Mouse (Mus musculus) lung, embryonic 16.5 days (tissue): Measurements from ENCODE around the gene Atp8b2. TPM values are rescaled to one million over a fixed set of nuclear protein-coding genes. Genes with fewer than 3 reads are reported as not detected.

Source experiments
- ATAC-seq: fragments of 200-750 bp; cut with Nextera tagmentation; 2 replicates; pipeline ENCODE4 v1.8.0; 2017; ENCODE audit warnings: low read depth, mild to moderate bottlenecking, moderate library complexity
- H3K27ac ChIP-seq: fragments of 300-500 bp; sonication (generic); 2 replicates; pipeline ENCODE4 v1.5.1; 2014; ENCODE audit warnings: mild to moderate bottlenecking, control low read depth, low read length
- H3K27me3 ChIP-seq: fragments of 300-500 bp; sonication (generic); 2 replicates; pipeline ENCODE4 v1.6.1; 2014; ENCODE audit warnings: low read depth, low read length, mixed read lengths; ENCODE audit not compliant: control insufficient read depth, insufficient read depth
- H3K36me3 ChIP-seq: fragments of 300-500 bp; sonication (generic); 2 replicates; pipeline ENCODE4 v1.6.1; 2014; ENCODE audit warnings: low read length; ENCODE audit not compliant: control insufficient read depth, insufficient read depth
- H3K4me1 ChIP-seq: fragments of 300-500 bp; sonication (generic); replicated peaks from 2 replicates; pipeline ENCODE4 v1.6.1; 2014; ENCODE audit warnings: low read length, mixed read lengths; ENCODE audit not compliant: control insufficient read depth, insufficient read depth
- H3K4me2 ChIP-seq: fragments of 300-500 bp; sonication (generic); 2 replicates; pipeline ENCODE4 v1.6.1; 2014; ENCODE audit warnings: low read depth, low read length, control low read depth
- H3K4me3 ChIP-seq: fragments of 300-500 bp; sonication (generic); 2 replicates; pipeline ENCODE4 v1.5.1; 2014; ENCODE audit warnings: mild to moderate bottlenecking, low read length, control low read depth
- H3K9ac ChIP-seq: fragments of 300-500 bp; sonication (generic); 2 replicates; pipeline ENCODE4 v1.6.1; 2014; ENCODE audit warnings: low read length, control low read depth
- H3K9me3 ChIP-seq: fragments of 300-500 bp; sonication (generic); 2 replicates; pipeline ENCODE4 v1.6.1; 2016; ENCODE audit warnings: low read length; ENCODE audit not compliant: control insufficient read depth
- WGBS: fragments of 180-500 bp; shearing (Covaris S2); extraction: QIAGEN DNeasy Blood & Tissue Kit; methylation state at CpG from one replicate; pipeline ENCODE4 v1.1.7; 2014; 5-methylcytosine and 5-hydroxymethylcytosine counted together
- polyA plus RNA-seq: library from polyadenylated mRNA; unstranded; fragments of >200 nt; fragmentation: Nextera tagmentation; extraction: Ambion mirVana; gene quantifications from 2 replicates; pipeline ENCODE4 v1.2.1, GENCODE M21; 2015

Gene Atp8b2
- polyA plus RNA-seq, 1 experiment from 2014 or later, result 14.8 TPM

DNA sequence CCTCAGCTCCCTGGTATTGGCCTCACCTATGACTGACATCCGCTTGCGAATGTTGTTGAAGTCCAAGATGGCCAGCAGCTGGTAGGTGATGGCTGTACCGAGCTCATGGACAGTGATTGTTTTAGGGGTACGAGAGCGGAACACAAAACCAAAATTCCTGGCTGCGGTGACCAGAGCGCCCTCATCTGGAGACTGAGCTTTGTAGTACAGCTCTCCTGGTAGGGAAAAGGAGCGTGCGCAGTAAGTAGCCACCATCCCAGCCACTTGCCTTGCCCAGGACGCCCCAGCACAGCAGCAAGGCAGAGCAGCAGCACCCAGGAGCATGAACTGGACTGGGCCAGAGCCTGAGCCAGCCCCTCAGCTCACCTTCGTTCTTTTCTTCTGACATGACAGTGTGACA, 15.3 kb downstream of the Atp8b2 start:
- Histone ChIP-seq H3K27me3 (no peaks in the 10 kb centered on the region), H3K9me3 (no peaks in the 10 kb centered on the region), H3K4me1 (no peaks in the 10 kb centered on the region), H3K9ac (no peak overlapping the region), H3K4me3 (no peak overlapping the region), H3K27ac (no peak overlapping the region), H3K36me3 (peaks cover 81% of the 10 kb centered on the region), H3K4me2 (no peak overlapping the region)
- no peak for ATAC-seq
- WGBS, result 85% methylated on average over 11 of the region's 11 CpGs

DNA sequence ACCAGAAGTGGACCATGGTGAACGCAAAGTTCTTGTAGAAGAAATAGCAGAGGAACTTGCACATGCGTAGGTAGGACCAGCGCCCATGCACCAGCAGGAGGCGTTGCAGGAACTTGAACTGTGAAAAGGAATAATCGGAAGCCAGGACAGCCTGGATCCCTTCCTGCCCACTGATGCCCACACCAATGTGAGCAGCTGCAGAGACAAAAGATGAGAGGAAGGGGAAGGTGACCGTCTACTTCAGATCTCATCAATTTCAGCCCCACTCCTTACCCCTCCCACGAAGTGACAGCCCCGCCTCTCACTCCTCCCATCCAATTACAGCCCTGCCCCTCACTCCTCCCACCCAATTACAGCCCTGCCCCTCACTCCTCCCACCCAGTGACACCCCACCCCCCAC, 18.3 kb downstream of the Atp8b2 start:
- no peaks in the 10 kb centered on the region for H3K27me3 ChIP-seq
- no peaks in the 10 kb centered on the region for H3K9me3 ChIP-seq
- H3K4me3 ChIP-seq, result no peak overlapping the region
- no peak overlapping the region for H3K4me2 ChIP-seq
- no peak overlapping the region for H3K27ac ChIP-seq
- peaks cover 82% of the 10 kb centered on the region for H3K36me3 ChIP-seq
- no peaks in the 10 kb centered on the region for H3K4me1 ChIP-seq
- ATAC-seq, result no peak
- WGBS, result 75% methylated on average over 8 of the region's 8 CpGs
- no peak overlapping the region for H3K9ac ChIP-seq

DNA sequence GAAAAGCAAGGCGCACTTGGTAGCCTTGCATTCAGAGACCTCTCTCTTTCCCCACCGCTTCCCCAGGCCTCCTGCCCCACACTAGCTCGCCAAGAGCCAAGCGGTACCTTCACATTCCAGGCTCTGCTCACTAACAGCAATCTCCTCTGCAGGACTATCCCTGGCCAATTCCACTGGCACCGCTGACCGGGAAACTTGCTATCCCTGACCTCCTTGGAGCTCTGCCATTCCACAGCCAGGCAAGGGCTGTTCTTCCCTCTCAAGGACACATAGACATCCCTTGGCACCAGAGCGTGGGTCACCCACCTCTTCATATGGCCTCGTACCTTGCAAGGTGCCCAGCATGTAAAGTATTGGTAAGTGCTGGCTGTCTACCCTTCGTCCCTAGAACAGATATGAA, 20.4 kb downstream of the Atp8b2 start:
- Histone ChIP-seq H3K4me3 (no peak overlapping the region), H3K9me3 (no peaks in the 10 kb centered on the region), H3K9ac (no peak overlapping the region), H3K36me3 (peaks cover 69% of the 10 kb centered on the region), H3K4me1 (no peaks in the 10 kb centered on the region), H3K27ac (no peak overlapping the region), H3K4me2 (no peak overlapping the region), H3K27me3 (no peaks in the 10 kb centered on the region)
- no peak for ATAC-seq
- WGBS, result 82% methylated on average over 9 of the region's 9 CpGs

DNA sequence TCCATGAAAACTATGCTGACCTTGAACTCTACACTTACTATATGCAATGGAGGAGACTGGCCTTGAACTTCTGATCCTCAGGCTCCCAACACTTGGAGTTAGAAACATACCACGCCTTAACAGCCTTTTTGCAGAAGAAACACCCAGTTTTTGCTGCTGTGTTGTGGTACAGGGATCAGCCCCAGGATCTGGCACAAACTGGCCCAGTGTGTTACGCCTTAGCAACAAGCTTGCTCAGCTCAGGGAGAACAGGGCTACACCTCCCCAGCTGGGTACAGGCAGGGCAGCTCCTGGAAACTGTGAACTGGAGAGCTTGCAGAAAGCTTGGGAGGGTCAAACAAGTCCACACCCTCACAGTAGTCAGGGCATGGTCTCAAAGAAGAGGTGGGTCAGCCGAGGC, 26.8 kb downstream of the Atp8b2 start:
- no peak overlapping the region for H3K9ac ChIP-seq
- ATAC-seq, result no peak
- H3K4me1 ChIP-seq, result no peaks in the 10 kb centered on the region
- no peaks in the 10 kb centered on the region for H3K9me3 ChIP-seq
- no peak overlapping the region for H3K4me3 ChIP-seq
- no peak overlapping the region for H3K27ac ChIP-seq
- no peaks in the 10 kb centered on the region for H3K27me3 ChIP-seq
- H3K36me3 ChIP-seq, result peaks cover 22% of the 10 kb centered on the region
- 86% methylated on average over 3 of the region's 3 CpGs for WGBS
- no peak overlapping the region for H3K4me2 ChIP-seq

DNA sequence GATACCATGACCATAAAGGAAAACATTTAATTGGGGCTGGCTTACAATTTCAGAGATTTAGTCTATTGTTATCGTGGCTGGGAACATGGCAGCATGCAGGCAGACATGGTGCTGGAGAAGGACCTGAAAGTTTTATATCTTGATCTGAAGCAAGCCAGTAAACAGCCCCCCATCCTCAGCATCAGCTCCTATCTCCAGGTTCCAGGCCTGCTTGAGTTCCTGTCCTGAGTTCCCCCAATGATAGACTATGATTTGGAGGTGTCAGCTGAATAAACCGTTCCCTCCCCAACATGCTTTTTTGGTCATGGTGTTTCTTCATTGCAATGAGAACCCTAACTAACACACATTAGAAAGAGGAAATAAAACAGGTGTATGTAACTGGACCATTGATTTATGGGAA, 30.4 kb downstream of the Atp8b2 start:
- Histone ChIP-seq H3K4me1 (no peaks in the 10 kb centered on the region), H3K9ac (no peak overlapping the region), H3K4me3 (no peak overlapping the region), H3K4me2 (no peak overlapping the region), H3K9me3 (no peaks in the 10 kb centered on the region), H3K27me3 (no peaks in the 10 kb centered on the region), H3K27ac (no peak overlapping the region), H3K36me3 (peaks cover 4% of the 10 kb centered on the region; the same call in 1 of the 2 replicates)
- no peak for ATAC-seq
- WGBS, result 82% methylated on average over 2 of the region's 2 CpGs

DNA sequence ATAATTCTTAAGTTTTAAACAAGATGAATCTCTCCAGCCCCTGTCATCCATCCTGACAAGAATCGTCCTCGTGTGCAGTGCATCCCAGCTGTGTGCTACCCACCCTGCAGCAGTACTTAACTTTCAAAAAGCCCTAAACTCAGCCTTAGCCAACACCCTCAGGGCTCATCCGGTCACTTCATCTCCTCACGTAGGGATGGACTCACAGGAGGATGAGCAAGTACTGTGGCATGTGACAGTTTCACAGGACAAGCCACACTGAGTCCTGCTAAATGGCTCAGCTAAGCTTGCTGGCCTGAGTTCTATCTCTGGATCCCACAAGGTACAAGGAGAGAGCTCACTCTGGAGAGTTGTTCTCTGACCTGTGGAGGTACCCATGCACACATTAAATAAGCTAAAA, 34.4 kb downstream of the Atp8b2 start:
- H3K36me3 ChIP-seq, result no peaks in the 10 kb centered on the region
- H3K4me2 ChIP-seq, result no peak overlapping the region
- H3K4me1 ChIP-seq, result no peaks in the 10 kb centered on the region
- WGBS, result 54% methylated on average over 4 of the region's 4 CpGs
- H3K27me3 ChIP-seq, result no peaks in the 10 kb centered on the region
- no peak for ATAC-seq
- no peak overlapping the region for H3K9ac ChIP-seq
- no peaks in the 10 kb centered on the region for H3K9me3 ChIP-seq
- H3K4me3 ChIP-seq, result no peak overlapping the region
- no peak overlapping the region for H3K27ac ChIP-seq

DNA sequence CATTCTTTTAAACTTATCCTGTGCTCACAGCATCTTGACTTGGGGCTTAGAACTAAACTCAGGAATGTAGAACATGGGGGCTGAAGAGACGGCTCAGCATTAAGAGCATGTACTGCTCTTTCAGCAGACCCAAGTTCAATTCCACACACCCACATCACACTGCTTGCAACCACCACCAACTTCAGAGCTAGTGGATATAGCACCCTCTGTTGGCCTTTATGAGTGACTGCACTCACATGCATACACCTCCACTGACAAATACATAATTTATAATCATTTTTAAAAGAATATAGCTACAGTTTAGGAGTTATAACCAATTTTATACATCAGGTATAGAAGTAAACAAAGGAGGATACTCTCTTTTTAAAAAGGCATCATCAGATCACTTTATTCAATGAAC, 36.9 kb downstream of the Atp8b2 start:
- H3K27me3 ChIP-seq, result no peaks in the 10 kb centered on the region
- ATAC-seq, result no peak
- H3K4me3 ChIP-seq, result no peak overlapping the region
- WGBS, result 92% methylated on average over 1 of the region's 1 CpGs
- no peaks in the 10 kb centered on the region for H3K4me1 ChIP-seq
- no peaks in the 10 kb centered on the region for H3K9me3 ChIP-seq
- no peaks in the 10 kb centered on the region for H3K36me3 ChIP-seq
- H3K4me2 ChIP-seq, result no peak overlapping the region
- H3K9ac ChIP-seq, result no peak overlapping the region
- no peak overlapping the region for H3K27ac ChIP-seq

DNA sequence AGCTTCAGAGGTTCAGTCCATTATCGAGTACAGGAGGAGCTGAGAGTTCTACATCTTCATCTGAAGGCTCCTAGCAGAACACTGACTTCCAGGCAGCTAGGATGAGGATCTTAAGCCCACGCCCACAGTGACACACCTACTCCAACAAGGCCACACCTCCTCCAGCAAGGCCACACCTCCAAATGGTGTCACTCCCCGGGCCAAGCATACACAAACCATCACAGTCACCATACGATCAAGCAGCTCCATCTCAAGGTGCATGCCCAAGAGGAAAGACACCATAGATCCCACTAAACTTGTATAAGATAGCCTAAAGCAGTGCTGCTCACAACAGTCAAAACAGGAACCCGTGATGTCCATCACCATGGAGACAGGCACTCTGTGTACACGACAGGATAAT, 42.6 kb downstream of the Atp8b2 start:
- Histone ChIP-seq H3K4me2 (no peak overlapping the region), H3K27ac (no peak overlapping the region), H3K9me3 (no peaks in the 10 kb centered on the region), H3K27me3 (no peaks in the 10 kb centered on the region), H3K36me3 (no peaks in the 10 kb centered on the region), H3K4me1 (no peaks in the 10 kb centered on the region), H3K4me3 (no peak overlapping the region), H3K9ac (no peak overlapping the region)
- WGBS, result 52% methylated on average over 6 of the region's 6 CpGs
- peak; percentile 7; the same call in 1 of the 2 replicates for ATAC-seq

DNA sequence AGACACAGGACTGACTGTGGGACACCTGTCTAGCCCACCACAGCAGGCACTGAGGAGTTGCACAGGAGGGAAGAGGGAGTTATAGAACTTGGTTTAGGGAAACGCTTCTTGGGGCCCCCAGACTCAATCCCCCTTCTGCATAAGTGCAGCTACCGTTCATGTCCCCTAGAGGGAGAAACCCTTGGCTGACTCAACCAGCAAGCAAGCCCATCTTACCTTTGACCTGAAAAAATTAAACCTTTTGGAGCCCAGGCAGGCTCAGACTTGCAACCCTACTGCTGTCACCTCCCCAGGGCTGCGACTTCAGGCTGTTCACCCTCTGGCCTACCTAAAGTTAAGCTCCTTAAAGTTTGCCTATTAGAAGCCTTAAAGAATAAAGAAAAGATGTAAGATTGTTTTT, 45.9 kb downstream of the Atp8b2 start:
- no peaks in the 10 kb centered on the region for H3K36me3 ChIP-seq
- H3K4me3 ChIP-seq, result no peak overlapping the region
- H3K4me2 ChIP-seq, result no peak overlapping the region
- H3K4me1 ChIP-seq, result no peaks in the 10 kb centered on the region; the same call in 1 of the 2 replicates
- peaks cover 8% of the 10 kb centered on the region; the same call in 1 of the 2 replicates for H3K27me3 ChIP-seq
- no peaks in the 10 kb centered on the region for H3K9me3 ChIP-seq
- 42% methylated on average over 3 of the region's 3 CpGs for WGBS
- H3K9ac ChIP-seq, result no peak overlapping the region
- ATAC-seq, result no peak
- H3K27ac ChIP-seq, result no peak overlapping the region

DNA sequence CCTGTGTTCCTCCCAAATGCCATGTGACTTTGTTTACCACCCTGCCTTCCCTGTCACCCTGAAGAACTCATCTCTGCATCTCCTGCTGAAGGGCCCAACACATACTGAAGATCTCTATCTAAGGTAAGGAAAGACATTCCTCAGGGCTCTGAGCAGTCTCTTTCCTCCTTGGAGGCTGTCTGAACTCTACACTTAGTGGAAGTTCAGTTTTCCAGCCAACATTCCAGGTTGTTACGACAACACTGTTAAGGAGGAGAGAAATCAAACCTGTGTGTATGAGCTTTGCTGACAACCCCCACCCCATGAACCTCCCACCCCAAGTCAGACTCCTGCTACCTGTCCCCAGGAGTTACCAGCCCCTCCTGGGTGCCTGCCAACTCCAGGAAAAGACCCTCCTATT, 46.7 kb downstream of the Atp8b2 start:
- no peaks in the 10 kb centered on the region for H3K36me3 ChIP-seq
- H3K9ac ChIP-seq, result no peak overlapping the region
- no peak overlapping the region for H3K4me3 ChIP-seq
- no peak for ATAC-seq
- no peaks in the 10 kb centered on the region; the same call in 1 of the 2 replicates for H3K4me1 ChIP-seq
- H3K4me2 ChIP-seq, result no peak overlapping the region
- 36% methylated on average over 1 of the region's 1 CpGs for WGBS
- H3K9me3 ChIP-seq, result no peaks in the 10 kb centered on the region
- peaks cover 8% of the 10 kb centered on the region; the same call in 1 of the 2 replicates for H3K27me3 ChIP-seq
- no peak overlapping the region for H3K27ac ChIP-seq
